Mouse (Mus musculus) frontal cortex, adult 2 months (tissue): Measurements from ENCODE around the gene Anks1. TPM values are rescaled to one million over a fixed set of nuclear protein-coding genes. Genes with fewer than 3 reads are reported as not detected.
A peak's percentile ranks its signal among the peaks of the same experiment; 100 is the strongest.

Experiments used
- DNase-seq, 2 experiments: peaks; one replicate each; pipeline ENCODE4 v3.0.0; 2022; ENCODE audit warnings: low spot score in 1 of 2; ENCODE audit errors: extremely low spot score in 1 of 2
- polyA plus RNA-seq: library from polyadenylated mRNA; depleted of rRNA; stranded (reverse); fragments of >200 nt; gene quantifications from 2 replicates; pipeline ENCODE4 v1.2.3, GENCODE M21; 2012

The Anks1 gene
- polyA plus RNA-seq, 1 experiment, result 32.3 TPM

DNA sequence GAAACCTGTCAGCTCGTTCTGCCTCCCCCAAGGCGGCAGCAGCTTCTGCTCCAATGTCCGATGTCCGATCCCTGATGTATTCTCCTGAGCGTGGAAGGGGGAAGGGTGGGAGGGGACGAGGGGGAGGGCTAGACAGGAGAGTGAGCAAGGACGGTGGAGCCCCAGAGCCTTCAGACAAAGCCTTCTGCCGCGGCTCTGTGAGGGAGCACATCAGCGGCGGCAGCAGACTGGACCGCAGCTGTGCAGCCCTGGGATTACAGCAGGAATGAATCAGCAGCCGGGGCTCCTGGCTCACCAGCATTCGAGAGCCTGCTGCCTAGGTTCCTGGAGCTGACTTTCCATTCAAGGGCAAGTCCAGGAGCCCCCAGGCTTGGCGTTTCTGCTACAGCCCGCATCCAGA lies 131.5 kb downstream of the Anks1 start:
- DNase-seq, result peak in 1 of 2 experiments; percentile 45

DNA sequence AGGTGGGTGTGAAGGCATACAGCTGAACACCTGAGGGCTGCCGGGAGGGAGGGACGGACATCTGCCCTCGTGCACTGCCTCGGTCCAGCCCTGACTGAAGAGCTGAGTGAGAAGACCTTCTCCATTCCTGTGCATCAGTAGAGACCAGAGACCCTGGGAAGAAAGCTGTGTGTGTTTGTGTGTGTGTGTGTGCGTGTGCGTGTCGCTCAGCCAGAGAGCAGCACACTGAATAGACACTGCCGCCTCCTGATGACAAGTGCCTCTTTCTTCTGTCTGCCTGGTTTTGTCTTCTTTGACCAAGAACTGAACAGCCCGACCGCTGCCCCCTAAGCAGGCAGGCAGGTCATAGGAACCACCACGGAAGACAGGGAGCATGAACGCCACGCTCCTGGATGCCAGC lies 132.2 kb downstream of the Anks1 start:
- no peak for DNase-seq

DNA sequence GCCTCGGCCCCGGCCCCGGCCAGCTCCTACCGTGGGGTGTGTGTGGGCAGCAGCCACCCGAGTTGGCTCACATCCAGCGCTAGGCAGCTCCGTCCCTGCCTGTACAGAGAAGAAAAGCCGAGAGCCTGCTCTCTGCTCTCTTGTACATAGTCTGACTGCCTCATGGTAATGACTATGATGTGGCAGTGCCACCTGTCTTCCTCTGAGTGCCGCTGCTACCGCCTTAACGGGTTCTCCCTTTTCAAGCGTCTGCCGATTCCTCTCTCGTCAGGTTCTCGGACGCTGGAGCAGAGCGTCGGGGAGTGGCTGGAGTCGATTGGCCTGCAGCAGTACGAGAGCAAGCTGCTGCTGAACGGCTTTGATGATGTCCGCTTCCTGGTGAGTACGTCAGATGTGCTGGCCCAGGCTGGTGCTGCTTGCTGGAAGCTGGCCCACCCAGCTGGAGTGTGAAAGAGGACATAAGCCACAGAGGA lies 133.2 kb downstream of the Anks1 start:
- peak; percentile 46 to 72 for DNase-seq

DNA sequence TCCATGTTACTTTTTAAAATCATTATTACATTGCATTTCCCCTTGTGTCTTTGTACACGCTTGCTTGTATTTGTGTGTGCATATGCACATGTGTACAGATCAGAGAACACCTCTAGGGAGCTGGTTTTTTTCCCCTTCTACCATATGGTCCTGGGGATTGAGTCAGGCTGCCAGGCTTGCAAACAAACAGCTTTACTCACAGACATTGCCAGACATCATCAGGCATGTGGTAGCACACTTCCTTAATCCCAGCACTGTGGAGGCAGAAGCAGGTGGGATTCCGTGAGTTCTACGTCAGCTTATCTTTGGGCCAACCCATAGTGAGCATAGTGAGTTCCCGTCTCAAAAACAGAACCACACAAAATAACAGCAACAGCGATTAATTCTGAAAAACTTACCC lies 137.9 kb downstream of the Anks1 start:
- DNase-seq, result no peak

DNA sequence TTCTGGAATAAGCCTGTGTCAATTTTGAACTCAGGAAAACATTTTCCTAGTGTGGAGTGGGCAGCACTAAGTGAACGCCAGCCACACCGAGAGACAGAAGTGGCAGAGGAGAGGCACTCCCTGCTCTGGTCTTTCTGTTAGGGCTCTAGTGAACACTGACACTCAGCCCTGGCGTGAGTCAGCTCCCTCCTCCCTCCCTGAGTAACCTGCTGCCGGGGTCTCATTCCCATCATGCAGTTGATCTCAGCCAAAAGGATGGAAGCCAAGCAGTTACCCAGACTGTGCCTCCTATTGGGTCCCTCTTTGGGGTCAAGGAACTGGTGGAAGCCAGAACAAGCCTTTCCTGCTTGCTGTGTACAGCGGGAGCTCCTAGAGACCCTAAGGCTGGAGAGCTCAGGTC lies 138.4 kb downstream of the Anks1 start:
- no peak for DNase-seq

DNA sequence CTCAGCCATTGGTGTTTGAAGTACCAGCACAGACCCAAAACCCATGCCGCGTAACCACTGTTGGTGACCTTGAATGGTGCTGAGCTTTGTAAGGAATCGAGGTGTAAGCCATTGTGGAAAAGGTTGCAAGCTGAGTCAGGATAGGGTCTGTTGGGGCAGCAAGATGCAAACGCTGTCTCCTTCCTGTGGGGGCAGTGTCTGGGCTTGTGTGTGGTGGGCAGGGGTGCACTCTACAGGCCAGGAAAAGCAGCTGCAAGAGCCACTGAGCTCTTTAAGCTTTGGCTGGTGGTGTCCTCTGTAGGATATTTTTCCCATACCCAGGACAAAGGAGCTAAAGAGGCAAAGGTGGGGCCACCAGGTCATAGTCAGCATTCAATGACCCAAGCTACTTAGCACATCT lies 139.3 kb downstream of the Anks1 start:
- no peak for DNase-seq

DNA sequence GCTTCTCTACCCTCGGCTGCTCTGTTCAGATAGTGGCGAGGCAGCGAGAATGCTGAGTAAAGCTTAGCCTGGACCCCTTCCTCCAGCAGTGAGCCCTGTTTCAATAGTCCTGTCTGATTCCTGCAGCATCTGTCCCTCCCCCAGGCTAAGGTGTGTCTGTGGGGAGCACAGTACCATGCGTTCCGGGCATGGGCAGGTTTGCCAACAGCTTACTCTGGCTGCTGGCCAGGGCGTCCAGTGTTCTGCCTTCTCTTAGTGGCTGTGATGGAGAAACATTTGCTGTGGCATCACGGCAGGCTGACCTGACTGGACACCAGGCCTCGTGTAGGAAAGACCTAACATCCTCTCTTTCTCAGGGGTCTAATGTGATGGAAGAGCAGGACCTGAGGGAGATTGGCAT lies 141.1 kb downstream of the Anks1 start:
- no peak for DNase-seq

DNA sequence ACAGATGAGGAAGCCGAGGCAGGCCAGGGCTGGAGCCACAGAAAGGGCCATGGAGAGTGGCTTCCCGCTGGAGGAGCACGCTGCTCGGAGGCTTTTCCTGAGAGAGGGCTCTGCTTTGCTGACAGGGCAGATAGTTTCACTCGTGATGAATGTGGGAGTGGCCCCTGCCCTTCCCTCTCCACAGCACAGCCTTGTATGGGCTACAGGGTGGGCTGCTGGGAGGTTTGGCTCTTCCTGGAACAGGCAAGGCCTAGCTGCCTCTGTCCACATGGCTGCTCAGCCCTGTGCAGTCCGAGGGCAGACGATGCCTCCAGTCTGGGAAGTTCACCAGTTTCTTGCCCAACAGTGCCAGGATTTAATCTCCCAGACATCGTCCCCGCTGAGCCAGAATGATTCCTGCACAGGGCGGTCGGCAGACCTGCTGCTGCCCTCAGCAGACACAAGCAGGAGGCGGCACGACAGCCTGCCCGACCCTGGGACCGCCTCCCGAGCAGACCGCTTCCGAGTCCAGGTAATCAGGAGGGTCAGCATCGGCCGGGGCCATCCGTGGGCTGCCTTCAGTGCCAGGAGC lies 143.3 kb downstream of the Anks1 start:
- no peak for DNase-seq

DNA sequence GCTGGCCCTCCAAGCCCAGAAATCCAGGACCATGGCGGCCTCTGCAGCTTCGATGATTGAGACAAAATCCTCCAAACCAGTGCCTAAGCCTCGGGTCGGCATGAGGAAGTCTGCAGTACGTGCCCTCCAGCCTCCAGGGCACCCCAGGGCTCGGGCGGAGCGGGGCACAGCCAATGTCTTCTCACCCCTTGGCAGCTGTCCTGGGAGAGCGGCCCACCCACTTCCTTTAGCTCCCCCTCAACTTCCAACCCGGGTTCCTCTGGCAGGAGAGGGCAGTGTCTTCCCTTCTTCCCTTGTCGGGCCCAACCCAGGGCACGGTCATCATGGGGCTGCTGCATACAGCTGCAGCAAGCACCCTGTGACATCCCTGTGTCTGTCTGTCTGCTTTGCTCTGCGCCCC lies 149.2 kb downstream of the Anks1 start:
- no peak for DNase-seq

DNA sequence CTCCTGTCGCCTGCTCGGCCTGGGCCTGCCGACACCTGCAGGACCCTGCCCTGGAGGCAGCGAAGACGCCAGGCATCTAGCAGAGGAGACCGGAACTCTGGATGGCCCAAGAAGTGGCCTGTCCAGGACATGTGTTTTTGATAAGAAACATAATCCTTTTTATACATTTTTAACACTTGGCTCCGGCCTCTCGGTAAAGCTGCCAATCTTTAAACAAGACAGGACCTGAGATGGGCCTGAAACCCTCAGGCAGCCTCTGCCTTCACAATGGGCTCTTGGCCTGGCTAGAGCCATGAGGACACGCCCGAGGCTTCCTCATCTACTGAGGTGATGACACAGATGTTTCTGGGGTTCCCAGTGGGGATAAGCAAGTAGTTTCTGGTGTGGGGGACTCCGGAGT lies 151.6 kb downstream of the Anks1 start:
- DNase-seq, result no peak

DNA sequence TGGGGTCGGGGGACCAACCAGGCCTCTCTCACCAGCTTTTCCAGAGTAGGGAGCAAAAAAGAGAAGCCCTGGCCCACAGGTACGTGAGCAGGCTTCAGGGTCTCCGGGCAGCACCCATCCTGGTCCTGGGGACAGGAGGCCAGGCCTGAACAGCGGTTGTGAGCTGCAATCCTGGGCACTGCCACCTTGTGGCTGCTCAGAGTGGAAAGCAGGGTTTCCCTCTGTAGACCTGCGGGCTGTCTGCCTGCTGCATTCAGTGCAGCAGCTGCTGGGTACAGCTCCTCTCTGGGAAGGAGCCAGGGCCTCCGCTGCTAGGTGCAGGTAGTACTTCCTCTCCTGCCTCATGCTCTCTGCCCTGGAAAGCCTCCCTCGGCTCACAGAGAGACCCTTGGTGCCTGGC lies 152.4 kb downstream of the Anks1 start:
- peak in 1 of 2 experiments; percentile 58 for DNase-seq

DNA sequence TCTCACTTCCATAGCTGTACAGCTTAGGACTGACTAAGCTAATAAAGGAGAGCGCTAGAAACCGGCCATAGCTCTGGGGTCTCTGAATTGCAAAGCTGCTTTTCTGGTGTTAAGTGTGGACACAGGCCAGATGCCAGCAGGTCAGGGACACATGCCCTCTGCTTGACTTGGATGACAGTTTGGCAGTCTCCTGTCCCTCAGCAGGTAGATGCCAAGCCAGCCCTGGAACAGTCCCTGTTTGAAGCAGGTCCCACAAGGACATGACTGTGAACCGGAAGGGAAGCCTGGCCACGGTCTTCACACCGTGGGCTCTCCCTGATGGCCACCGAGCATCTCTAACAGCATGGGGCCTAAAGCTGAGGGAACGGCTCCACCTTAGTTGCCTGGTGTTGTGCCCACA lies 153.6 kb downstream of the Anks1 start:
- DNase-seq, result no peak

DNA sequence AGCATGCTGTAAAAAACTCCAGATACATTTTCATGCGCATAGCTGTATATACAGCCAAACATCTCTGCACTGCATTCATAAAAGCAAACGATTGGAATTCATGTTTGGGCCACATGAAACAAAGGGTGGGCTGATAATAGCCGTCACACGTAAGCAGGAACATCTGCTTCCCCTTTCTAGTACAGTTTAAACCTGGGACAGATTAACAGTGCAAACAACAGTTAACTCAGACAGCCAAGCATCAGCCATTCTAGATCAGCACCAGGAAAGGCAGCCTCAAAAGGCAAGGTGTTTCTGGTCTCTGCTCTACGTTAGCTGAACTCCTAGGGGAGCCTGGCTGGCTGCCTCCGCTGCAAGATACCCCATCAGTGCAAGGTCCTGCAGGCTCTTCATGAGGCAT lies 154.1 kb downstream of the Anks1 start:
- DNase-seq, result no peak

DNA sequence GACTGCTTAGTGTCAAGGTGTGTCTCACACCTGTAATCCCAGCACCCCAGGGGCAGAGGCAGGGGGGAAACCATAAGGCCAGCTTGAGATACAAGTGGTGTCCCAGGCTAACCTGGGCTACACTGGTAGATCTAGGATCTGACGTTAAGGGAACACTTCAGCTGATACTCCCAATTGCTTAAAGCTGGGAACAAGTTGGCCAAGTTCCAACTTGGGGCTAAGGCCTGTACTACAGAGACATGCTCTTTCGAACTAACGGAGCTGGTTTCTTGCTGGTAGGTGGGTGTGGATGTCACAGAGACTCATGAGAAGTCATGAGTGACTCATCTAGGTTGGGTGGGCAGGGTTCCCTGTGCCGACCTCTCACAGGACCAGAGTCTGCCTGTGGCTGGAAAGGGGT lies 158.2 kb downstream of the Anks1 start:
- DNase-seq, result no peak

DNA sequence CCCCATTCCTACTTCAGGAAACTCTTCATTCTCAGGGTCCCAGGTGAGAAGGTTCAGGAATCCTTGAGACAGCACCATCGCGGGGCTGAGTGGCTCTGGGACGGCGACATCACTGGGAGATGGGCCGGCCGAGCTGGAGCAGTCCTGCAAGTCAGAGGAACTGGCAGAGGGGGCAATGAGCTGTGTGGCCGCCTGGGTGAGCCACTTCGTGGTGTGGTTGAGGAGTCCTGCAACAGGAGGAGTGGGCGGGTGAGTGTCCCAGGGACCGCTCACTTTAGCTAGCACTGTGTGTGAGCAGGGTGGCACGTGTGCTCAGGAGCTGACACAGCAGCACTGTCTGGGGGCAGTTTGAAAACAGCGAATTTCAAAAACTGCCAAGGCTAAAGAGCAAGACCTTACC lies 160.3 kb downstream of the Anks1 start:
- no peak for DNase-seq

DNA sequence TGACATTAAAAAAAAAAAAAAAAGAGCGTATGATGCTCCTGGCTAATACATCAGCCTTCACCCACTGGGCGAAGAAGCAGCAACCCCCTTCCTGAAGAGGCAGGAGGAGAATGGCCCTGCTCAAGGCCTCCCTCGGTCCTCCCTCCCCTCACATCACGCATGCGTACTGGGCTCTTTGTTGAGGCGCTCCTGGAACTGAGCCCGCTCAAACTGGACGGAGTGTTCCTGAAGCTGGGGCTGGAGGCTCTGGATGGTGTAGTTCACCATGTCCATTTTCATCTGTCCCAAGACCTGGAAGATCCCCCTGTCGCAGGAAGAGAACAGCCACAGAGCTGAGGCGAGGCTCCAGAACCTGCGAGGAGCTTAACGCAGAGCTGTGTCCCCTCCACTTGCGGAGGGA lies 161.2 kb downstream of the Anks1 start:
- peak in 1 of 2 experiments; percentile 42 for DNase-seq

DNA sequence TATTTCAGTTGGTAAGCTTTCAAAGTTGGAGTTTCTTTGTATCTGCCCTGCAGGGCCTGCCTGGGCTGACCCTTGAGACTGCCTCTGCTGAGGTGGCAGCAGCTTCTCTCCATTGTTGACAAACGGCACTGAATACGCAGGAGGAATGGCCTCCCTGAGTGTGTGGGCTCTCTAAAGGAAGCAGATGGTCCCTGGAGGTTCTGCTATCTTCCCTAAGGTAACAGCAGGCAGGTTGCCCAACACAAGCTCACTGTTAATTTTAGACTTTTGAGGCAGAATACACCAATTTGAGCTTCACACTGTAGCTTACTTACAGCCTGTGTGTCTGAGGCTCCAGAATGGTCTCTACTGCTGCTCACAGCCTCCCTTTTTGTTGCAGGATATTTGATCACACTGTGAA lies 163.6 kb downstream of the Anks1 start:
- DNase-seq, result peak; percentile 20 to 50

DNA sequence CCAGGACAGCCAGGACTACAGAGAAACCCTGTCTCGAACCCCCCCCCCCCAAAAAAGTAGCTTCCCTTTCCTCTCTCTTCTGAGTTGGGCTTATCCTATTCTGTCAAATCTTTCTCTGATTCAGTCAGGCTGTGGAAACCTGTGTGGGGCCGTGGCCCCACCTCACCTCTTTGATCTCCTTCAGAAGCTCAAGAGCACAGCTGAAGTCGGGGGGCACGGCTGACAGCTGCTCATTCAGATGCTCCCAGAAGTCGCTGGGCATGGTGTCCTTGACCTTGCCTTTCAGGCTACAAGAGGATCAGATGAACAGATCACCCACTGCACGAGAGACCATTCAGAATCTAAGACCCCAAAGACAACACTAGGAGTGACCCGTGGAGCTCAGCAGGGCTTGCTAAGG lies 165.4 kb downstream of the Anks1 start:
- no peak for DNase-seq

DNA sequence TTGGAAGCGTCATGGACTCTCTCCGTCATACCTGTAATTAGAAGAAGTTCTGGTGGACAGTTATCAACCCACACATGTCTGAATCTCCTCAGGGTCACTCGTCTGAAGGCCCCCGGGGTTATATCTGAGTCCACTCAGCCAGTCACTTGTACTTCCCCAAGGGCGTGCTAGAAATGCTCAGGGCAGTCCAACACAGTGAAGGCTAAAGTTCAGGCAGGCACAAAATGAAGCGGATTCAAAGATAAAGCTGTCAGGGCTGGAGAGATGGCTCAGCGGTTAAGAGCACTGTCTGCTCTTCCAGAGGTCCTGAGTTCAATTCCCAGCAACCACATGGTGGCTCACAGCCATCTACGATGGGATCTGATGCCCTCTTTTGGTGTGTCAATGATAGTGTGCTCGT lies 168.9 kb downstream of the Anks1 start:
- DNase-seq, result no peak

DNA sequence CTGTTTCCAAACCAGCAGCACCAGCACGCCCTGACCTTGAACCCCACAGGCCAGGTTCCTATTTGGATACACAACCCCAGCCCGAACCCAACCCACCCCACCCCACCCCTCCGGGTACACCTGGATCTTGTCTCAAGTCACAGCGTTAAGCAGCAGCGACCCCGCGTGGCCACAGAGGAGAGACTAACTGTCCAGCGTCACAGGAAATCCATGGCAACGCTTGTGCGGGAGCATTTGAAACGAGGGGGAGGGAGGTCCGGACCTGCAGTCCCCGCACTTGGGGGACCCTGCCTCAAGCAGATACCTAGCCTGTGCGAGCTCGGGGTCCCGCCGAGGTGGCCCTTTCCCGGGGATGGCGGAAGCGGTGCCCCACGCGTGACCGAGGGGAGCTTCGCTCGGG lies 170.5 kb downstream of the Anks1 start:
- DNase-seq, result peak; percentile 56 to 90

DNA sequence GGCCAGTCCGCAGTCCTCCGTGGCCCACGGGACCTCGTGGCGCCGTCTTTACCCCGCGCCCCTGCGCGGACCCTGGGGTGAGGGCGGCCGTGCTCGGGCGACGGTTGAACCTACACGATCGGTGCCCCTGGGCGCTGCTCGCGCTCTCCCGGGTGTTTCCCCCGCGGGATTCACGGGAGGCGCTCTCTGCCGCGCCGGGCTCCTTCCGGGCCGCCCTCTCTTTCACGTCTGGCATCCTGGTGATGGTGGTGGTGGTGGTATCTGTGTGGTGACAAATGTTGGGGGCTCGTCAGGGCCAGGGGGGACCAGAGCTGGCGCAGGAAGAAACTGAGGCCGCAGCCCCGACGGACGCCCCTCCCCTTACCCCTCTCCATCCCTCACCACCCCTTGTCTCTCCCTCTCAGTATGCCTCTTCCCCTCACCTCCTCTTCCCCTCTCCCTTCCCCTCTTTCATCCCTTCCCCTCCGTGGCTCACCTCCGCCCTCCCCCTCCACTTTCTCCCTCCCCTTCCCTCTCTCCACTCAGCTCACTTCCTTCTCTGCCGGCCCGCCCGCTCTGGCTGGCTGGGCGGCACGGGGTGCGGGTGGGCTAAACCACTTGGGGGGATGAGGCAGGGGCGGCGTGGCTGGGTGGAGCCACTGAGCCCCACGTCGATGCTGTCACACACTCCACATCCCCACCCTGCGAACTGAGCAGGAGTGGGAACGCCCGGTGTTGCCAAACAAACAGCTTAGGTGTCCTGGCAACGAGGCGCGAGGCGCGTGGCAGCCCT lies 171.1 kb downstream of the Anks1 start, which contains the start of gene Tcp11:
Gene Tcp11 (minus strand): TSS at position 595 of the 772 bp plus-strand sequence.
- DNase-seq, result no peak

DNA sequence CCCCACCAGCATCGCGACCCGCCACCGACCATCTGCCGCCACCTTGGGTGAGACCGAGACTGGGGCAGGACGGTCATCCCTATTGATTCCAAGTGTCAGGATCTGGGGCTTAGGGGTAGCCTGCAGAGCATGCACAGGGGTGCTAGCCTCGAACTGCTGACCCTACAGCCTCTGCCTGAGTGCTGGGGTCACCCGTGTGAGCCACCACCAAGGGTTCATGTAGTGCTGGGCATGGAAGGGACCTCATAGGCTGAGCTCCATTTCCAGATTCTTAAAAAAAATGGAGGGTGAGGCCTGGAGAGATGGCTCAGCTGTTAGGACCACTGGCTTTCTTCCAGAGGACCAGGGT lies 171.7 kb downstream of the Anks1 start:
- DNase-seq, result no peak
